Mouse (Mus musculus) hindbrain, embryonic 12.5 days (tissue): ENCODE measurements around the gene Trp53rkb. TPM values are rescaled to one million over a fixed set of nuclear protein-coding genes. Genes with fewer than 3 reads are reported as not detected.
"Not testable (repeated sequence)": the region's sequence is repeated elsewhere in the genome, so short reads cannot be mapped to it uniquely, and the experiment has no call there.

Source experiments
- ATAC-seq: fragments of 200-750 bp; cut with Nextera tagmentation; 2 replicates; pipeline ENCODE4 v1.8.0; 2017; ENCODE audit warnings: moderate TSS enrichment; ENCODE audit not compliant: low FRiP score
- H3K27ac ChIP-seq: fragments of 300-500 bp; sonication (generic); 2 replicates; pipeline ENCODE4 v1.5.1; 2016; ENCODE audit warnings: mild to moderate bottlenecking
- H3K27me3 ChIP-seq: fragments of 300-500 bp; sonication (generic); 2 replicates; pipeline ENCODE4 v1.6.1; 2016; ENCODE audit warnings: mild to moderate bottlenecking
- H3K36me3 ChIP-seq: fragments of 300-500 bp; sonication (generic); 2 replicates; pipeline ENCODE4 v1.6.1; 2016; ENCODE audit warnings: mild to moderate bottlenecking
- H3K4me1 ChIP-seq: fragments of 300-500 bp; sonication (generic); 2 replicates; pipeline ENCODE4 v1.6.1; 2016
- H3K4me2 ChIP-seq: fragments of 300-500 bp; sonication (generic); replicated peaks from 2 replicates; pipeline ENCODE4 v1.6.1; 2016; ENCODE audit warnings: mild to moderate bottlenecking
- H3K4me3 ChIP-seq: fragments of 300-500 bp; sonication (generic); 2 replicates; pipeline ENCODE4 v1.5.1; 2016; ENCODE audit warnings: mild to moderate bottlenecking
- H3K9ac ChIP-seq: fragments of 300-500 bp; sonication (generic); 2 replicates; pipeline ENCODE4 v1.6.1; 2016; ENCODE audit warnings: mild to moderate bottlenecking, moderate library complexity
- H3K9me3 ChIP-seq: fragments of 300-500 bp; sonication (generic); replicated peaks from 2 replicates; pipeline ENCODE4 v1.6.1; 2016; ENCODE audit warnings: mild to moderate bottlenecking
- WGBS: fragments of 180-500 bp; shearing (Covaris S2); methylation state at CpG from one replicate; pipeline ENCODE4 v1.1.7; 2016; 5-methylcytosine and 5-hydroxymethylcytosine counted together
- polyA plus RNA-seq: library from polyadenylated mRNA; unstranded; fragments of >200 nt; fragmentation: Nextera tagmentation; extraction: Ambion mirVana; gene quantifications from 2 replicates; pipeline ENCODE4 v1.2.1, GENCODE M21; 2016

The Trp53rkb gene
- polyA plus RNA-seq, 1 experiment from 2014 or later, result 10.0 TPM

DNA sequence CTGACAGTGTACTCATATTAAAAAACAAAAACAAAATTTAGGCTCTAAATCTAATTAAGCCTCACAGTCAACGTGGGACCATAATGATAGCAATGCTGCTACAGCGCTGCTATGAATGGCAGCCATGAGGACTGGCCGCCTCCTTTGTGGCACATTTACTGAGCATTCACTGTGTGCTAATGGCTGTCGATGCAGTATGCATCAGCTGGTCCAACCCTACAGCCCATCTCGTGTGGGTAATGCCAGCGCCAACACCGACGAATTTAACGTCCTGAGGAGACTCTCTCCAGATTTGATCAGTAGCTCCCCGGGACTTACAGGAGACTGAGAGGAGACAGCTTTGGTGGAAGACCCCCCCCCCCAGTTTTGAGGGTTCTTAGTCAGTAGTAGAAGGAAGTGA lies 18.1 kb upstream of the Trp53rkb start:
- no peak overlapping the region for H3K27ac ChIP-seq
- no peaks in the 10 kb centered on the region for H3K27me3 ChIP-seq
- H3K4me1 ChIP-seq, result no peaks in the 10 kb centered on the region
- no peaks in the 10 kb centered on the region for H3K36me3 ChIP-seq
- ATAC-seq, result no peak
- H3K4me2 ChIP-seq, result no peak overlapping the region
- WGBS, result 89% methylated on average over 10 of the region's 10 CpGs
- H3K9ac ChIP-seq, result no peak overlapping the region
- no peak overlapping the region for H3K4me3 ChIP-seq
- H3K9me3 ChIP-seq, result no peaks in the 10 kb centered on the region

DNA sequence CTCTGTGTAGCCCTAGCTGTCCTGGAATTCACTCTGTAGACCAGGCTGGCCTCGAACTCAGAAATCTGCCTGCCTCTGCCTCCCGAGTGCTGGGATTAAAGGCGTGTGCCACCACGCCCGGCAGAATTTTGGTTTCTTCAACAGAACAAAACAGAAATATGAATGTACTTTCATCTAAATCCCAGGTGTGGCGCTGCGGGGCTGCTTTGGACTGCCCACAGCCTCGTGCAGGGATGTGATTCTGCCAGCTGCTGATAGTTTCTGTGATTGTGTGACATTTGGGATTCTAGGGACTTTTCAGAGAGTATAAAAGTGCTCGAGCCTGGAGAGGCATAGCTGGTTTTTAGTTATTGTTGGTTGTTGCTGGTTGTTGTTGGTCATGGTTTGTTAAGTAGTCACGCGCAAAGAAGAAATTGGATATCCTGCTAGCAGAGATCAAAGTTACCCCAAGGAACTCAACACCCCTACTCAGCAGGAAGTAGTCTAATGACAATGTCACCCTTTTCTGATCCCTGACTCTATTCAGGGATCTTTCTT lies 16.9 kb upstream of the Trp53rkb start:
- no peak for ATAC-seq
- H3K4me1 ChIP-seq, result peaks cover 5% of the 10 kb centered on the region; the same call in 1 of the 2 replicates
- H3K36me3 ChIP-seq, result no peaks in the 10 kb centered on the region
- H3K27me3 ChIP-seq, result no peaks in the 10 kb centered on the region
- no peaks in the 10 kb centered on the region for H3K9me3 ChIP-seq
- no peak overlapping the region for H3K9ac ChIP-seq
- H3K4me2 ChIP-seq, result no peak overlapping the region
- H3K27ac ChIP-seq, result no peak overlapping the region
- no peak overlapping the region for H3K4me3 ChIP-seq
- 59% methylated on average over 11 of the region's 11 CpGs for WGBS

DNA sequence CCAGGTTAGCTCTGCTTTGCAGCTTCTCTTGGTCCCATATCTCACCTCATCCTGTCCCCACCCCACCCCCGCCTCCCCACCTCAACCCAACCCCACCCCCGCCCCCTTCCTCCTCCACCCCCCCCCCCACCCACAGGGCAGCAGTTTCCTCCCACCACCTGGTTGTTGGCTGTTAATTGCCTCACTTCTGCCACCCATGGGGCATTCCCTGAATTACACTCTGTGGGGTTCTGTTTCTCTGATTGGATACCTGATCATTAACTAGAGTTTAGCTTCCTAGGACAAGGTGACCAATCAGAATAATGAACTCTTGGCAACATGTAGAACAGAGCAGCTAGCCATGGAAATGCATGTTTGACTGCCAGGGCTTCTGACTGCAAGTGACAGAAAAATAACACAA lies 16.1 kb upstream of the Trp53rkb start:
- no peaks in the 10 kb centered on the region for H3K36me3 ChIP-seq
- no peaks in the 10 kb centered on the region for H3K27me3 ChIP-seq
- no peak for ATAC-seq
- H3K4me1 ChIP-seq, result peaks cover 9% of the 10 kb centered on the region; the same call in 1 of the 2 replicates
- H3K9me3 ChIP-seq, result no peaks in the 10 kb centered on the region
- no peak overlapping the region for H3K9ac ChIP-seq
- H3K27ac ChIP-seq, result no peak overlapping the region
- H3K4me2 ChIP-seq, result no peak overlapping the region
- WGBS, result 67% methylated on average over 1 of the region's 2 CpGs
- H3K4me3 ChIP-seq, result no peak overlapping the region

DNA sequence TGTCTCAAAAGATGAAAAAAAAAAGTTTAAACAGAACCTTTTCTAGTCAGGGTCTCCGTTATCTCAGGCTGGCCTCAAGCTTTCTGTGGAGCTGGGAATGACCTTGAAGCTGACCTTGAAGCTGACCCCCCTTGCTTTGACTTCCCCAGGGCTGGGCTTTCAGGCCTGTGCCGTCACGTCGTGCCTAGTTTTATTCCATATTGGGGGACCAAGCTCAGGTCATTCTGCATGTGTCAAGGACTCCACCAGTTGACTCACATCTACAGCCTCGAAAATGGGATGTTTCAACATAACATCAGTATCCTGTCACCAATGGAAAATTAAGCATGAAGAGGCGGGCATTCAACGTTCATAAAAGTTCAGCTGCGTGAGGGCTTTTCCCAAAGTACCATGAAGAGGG lies 12.4 kb upstream of the Trp53rkb start:
- H3K9ac ChIP-seq, result no peak overlapping the region
- H3K36me3 ChIP-seq, result no peaks in the 10 kb centered on the region
- no peak for ATAC-seq
- H3K4me3 ChIP-seq, result no peak overlapping the region
- 59% methylated on average over 8 of the region's 8 CpGs for WGBS
- H3K4me1 ChIP-seq, result peaks cover 10% of the 10 kb centered on the region; the same call in 1 of the 2 replicates
- H3K27me3 ChIP-seq, result no peaks in the 10 kb centered on the region
- H3K4me2 ChIP-seq, result no peak overlapping the region
- H3K9me3 ChIP-seq, result no peaks in the 10 kb centered on the region
- H3K27ac ChIP-seq, result no peak overlapping the region

DNA sequence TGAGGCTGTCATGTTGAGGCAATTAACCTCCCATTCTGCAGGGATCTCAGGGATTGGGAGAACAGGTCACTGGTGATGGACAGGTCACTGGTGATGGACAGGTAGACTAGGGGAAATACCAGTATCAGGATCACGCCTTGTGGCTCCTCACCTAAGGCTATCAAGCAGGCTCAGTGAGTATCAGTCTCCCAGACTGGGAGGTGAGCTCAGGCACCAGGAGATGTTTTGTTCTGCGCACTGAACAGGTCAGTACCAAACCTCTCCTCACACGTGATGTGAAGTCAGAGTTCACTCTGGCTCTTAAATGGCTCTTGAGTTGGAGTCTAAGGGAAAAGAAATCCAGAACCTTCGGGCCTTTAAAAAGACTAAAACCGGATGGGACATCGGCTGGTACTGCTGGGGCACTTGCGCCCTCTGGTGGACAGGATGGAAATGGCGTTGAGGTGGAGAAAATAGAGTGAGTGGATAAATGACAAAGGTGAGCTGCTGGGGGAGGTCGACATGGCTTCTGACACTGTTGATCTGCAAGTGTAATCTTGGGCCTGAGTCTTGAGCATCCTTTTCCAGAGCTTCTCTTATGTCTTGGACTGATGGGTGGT lies 11.3 kb upstream of the Trp53rkb start:
- peaks cover 21% of the 10 kb centered on the region for H3K4me1 ChIP-seq
- H3K27me3 ChIP-seq, result no peaks in the 10 kb centered on the region
- no peak overlapping the region for H3K27ac ChIP-seq
- H3K36me3 ChIP-seq, result no peaks in the 10 kb centered on the region
- 14% methylated on average over 9 of the region's 9 CpGs for WGBS
- no peaks in the 10 kb centered on the region for H3K9me3 ChIP-seq
- H3K4me3 ChIP-seq, result no peak overlapping the region
- no peak for ATAC-seq
- H3K4me2 ChIP-seq, result no peak overlapping the region
- H3K9ac ChIP-seq, result no peak overlapping the region

DNA sequence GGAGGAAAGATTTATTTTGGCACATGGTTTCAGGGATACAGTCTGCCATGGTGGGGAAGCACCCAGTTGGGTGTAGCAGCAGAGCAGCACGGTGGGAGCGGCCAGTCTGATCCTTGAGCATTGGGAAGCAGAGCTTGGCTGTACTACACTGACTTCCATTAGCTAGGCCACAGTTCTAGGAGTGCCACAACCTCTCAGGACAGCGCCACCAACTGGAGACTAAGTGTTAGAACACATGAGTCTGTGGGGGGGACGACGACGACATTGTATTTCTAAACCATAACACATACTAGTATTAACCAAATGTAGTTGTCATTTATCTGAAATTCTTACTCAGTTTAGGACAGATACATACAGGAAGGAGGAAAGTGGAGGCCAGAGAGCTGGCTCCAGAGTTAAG lies 8.0 kb upstream of the Trp53rkb start:
- ATAC-seq, result no peak
- Histone ChIP-seq H3K9ac (no peak overlapping the region), H3K4me2 (no peak overlapping the region), H3K27ac (no peak overlapping the region), H3K27me3 (no peaks in the 10 kb centered on the region), H3K36me3 (no peaks in the 10 kb centered on the region), H3K4me1 (peaks cover 26% of the 10 kb centered on the region), H3K9me3 (no peaks in the 10 kb centered on the region), H3K4me3 (no peak overlapping the region)
- 81% methylated on average over 6 of the region's 6 CpGs for WGBS

DNA sequence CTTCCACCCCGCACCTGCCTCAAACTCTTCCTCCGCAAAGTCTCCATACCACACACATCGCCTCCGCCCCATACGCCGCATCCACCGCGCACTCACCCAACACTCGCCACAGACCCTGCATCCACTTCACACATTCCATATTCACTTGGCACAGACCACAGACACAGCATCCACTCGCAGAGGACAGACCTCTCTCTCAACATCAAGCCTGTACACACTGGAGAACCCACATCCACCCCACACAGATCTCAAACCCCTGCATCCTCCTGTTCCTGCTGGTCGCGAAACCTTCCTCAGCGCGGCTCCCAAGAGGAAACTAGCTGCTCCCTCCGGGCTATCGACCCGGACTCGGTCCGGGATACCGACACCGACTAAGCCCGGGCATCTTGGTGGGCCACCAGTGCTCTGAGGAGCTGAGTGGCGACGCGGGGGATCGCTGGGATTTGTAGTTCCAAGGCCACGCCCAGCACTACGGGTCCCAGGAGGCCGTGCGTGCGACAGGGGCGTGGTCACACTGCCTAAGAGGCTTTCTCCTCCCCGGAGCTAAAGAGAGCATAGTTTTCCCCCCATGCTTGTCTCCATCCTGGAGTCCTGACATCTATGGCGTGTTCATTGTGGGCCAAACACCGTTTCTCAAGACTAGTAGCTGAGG lies 5.9 kb upstream of the Trp53rkb start:
- Histone ChIP-seq H3K4me2 (peak overlapping the region; percentile 62), H3K27ac (no peak overlapping the region), H3K9me3 (no peaks in the 10 kb centered on the region), H3K4me1 (peaks cover 16% of the 10 kb centered on the region), H3K9ac (peak overlapping the region; percentile 67), H3K27me3 (no peaks in the 10 kb centered on the region), H3K4me3 (peak overlapping the region; percentile 61), H3K36me3 (no peaks in the 10 kb centered on the region)
- peak; percentile 96 for ATAC-seq
- under 1% methylated on average over 35 of the region's 35 CpGs for WGBS

DNA sequence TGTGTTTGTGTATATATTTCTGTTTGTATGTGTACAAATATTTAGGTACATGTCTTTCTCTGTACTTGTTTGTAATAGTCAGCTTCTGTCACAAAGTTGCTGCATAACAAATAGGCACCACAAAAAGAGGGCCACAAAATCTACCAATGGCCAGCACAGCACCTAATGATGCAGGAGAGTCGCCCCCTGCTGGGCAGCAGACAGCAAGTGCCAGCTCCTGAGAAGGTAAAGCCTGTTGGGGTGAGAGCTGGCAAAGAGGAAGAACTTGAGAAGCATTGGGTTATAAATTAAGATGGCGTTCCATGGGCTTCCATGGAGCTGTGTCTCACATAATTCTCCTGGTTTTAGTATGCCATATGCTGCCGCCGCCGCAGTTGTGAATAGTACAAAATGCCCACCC lies 593 bp upstream of the Trp53rkb start:
- Histone ChIP-seq H3K4me2 (no peak overlapping the region), H3K4me1 (peaks cover 23% of the 10 kb centered on the region), H3K9me3 (no peaks in the 10 kb centered on the region), H3K27ac (peak overlapping the region; percentile 76; the same call in 1 of the 2 replicates), H3K9ac (no peak overlapping the region), H3K36me3 (peaks cover 8% of the 10 kb centered on the region), H3K27me3 (no peaks in the 10 kb centered on the region), H3K4me3 (no peak overlapping the region)
- ATAC-seq, result no peak
- WGBS, result 69% methylated on average over 5 of the region's 5 CpGs

DNA sequence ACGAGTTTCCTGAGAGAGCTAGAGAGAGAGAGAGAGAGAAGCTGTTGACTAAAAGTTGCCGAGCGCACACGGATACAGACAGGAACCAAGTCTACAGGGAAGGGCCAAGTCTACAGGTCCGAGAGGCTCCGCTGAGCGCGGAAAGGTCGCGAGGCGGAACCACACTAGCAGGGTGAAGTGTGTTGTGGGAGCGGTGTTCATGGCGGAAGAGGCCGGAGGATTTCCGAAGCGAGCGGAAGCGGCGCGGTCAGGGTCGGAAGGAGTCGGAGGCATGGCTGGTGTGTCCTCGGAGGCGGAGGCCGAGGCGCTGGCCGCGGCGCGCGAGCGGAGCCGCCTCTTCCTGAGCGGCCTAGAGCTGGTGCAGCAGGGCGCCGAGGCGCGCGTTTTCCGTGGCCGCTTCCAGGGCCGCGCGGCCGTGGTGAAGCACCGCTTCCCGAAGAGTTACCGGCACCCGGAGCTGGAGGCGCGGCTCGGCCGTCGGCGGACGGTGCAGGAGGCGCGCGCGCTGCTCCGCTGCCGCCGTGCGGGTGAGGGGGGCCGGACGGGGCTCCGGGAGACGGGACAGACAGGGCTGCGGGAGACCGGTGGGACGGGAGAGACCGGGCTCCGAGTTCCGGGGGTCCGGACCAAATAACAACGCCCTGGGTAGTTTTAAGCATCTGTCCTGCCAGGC lies 1.3 kb downstream of the Trp53rkb start:
- H3K27me3 ChIP-seq, H3K9me3 ChIP-seq: not testable (repeated sequence)
- peaks cover 20% of the 10 kb centered on the region for H3K4me1 ChIP-seq
- peak; percentile 72 for ATAC-seq
- H3K9ac ChIP-seq, result peak overlapping the region; percentile 86
- H3K27ac ChIP-seq, result peak overlapping the region; percentile 76
- peaks cover 26% of the 10 kb centered on the region for H3K36me3 ChIP-seq
- H3K4me2 ChIP-seq, result peak overlapping the region; percentile 68
- under 1% methylated on average over 75 of the region's 76 CpGs for WGBS
- peak overlapping the region; percentile 81 for H3K4me3 ChIP-seq

DNA sequence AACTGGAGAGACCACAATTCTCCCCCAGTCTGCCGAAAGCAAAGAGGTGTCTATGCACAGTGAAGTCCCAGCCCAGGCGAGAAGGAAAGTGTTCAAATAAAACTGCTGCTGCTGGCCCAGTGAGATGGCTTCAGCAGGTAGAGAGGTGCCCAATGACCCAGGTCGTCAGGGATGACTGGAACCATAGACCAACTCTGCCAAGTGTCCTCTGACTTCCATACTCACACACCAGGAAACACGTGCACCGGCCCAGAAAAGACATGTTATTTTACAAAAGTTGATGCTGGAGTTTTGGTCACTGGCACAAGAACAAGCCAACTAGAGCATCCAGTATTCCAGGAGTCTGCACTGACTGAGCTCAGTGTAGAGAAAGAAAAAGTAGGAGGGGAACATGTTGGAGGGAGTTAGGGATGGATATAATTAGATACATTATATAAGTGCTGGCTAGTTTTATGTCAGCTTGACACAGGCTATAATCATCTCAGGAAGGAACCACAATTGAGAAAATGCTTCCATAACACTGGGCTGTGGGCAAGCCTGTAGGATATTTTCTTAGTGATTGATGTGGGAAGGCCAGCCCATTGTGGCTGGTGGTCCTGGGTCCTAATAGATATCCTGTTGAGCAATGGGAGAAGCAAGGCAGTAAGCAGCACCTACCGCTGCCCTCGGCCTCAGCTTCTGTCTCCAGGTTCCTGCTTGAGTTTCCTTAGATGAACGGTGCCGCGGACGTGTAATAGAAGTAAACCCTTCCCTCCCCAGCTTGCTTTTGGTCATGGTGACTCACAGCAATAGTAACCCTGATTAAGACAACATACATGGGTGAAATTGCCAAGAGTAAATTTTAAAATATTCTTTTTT lies 7.5 kb downstream of the Trp53rkb start:
- Histone ChIP-seq H3K4me3 (no peak overlapping the region), H3K36me3 (peaks cover 26% of the 10 kb centered on the region), H3K9ac (no peak overlapping the region), H3K27me3 (no peaks in the 10 kb centered on the region), H3K4me1 (no peaks in the 10 kb centered on the region; the same call in 1 of the 2 replicates), H3K27ac (no peak overlapping the region), H3K4me2 (no peak overlapping the region), H3K9me3 (no peaks in the 10 kb centered on the region)
- ATAC-seq, result no peak
- WGBS, result 83% methylated on average over 11 of the region's 11 CpGs

DNA sequence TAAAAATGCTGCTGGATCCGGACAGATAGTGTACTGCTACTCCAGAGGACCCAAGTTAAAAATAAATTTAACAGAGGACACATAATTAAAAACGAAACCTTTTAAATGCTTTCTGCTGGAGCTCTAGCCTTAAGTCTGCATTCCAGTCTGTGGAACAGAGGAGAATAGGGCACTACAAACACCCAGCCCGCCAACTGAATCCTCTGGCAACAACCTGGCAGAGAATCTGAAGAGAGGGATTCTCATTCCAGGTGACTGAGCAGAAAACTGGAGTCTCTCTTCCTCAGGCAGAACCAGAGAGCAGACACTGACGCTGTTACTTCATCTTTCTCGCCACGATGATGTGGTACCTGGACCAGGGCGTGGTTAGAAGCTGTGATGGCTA lies 8.1 kb downstream of the Trp53rkb start:
- Histone ChIP-seq H3K4me1 (no peaks in the 10 kb centered on the region), H3K36me3 (peaks cover 26% of the 10 kb centered on the region), H3K27me3 (no peaks in the 10 kb centered on the region), H3K27ac (no peak overlapping the region), H3K4me2 (no peak overlapping the region), H3K4me3 (no peak overlapping the region), H3K9me3 (no peaks in the 10 kb centered on the region), H3K9ac (no peak overlapping the region)
- 90% methylated on average over 7 of the region's 7 CpGs for WGBS
- ATAC-seq, result no peak

DNA sequence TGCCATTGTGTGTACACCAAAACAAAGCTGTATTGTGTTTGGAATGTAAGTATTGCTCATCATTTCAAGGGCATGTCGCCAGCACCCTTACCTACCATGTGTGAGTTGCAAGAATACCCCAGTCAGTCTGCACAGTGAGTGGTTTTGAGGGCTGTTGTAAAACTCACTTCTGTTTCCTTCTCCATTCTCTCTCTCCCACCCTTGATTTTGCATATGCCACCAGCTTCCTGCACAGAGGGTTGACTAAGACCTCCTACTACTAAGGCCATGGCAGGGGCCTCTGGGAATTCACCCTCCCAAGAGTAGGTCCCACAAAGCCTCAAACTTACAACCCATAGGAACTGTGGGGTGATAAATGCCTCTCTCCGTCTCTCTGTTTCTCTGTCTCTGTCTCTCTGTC lies 9.1 kb downstream of the Trp53rkb start:
- no peak for ATAC-seq
- Histone ChIP-seq H3K4me2 (no peak overlapping the region), H3K9me3 (no peaks in the 10 kb centered on the region), H3K36me3 (peaks cover 19% of the 10 kb centered on the region), H3K27ac (no peak overlapping the region), H3K4me3 (no peak overlapping the region), H3K9ac (no peak overlapping the region), H3K4me1 (peaks cover 8% of the 10 kb centered on the region), H3K27me3 (no peaks in the 10 kb centered on the region)
- WGBS, result 76% methylated on average over 2 of the region's 2 CpGs
